Comparison of ENCODE assay signal across 8 mouse cellular contexts in the genomic region with DNA sequence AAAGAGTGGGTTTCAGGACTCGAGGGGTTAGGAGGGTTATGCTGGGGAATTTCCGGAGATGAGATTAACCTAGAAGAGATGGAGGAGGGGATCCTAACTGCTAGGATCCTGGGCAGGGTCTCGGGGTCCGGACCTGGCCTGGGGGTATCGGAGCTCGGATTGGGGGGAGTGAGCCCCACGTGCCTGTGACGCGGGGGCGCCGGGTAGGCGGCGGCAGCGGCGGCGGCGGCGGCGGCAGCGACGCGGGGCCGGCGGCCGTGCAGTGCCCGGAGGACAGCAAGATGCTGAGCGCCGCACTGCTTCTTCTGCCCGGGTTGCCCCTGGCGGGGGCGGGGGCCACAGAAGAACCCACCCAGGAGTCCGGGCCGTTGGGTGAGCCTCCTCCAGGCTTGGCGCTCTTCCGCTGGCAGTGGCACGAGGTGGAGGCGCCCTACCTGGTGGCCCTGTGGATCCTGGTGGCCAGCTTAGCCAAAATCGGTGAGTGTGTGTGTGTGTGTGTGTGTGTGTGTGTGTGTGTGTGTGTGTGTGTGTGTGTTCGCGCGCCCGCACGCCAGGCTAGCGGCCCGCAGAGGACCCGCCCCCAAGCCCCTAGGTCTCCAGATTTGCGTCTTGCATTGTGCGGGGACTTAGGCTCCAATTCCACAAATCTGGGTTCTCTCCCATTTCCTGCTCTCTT. TPM values are rescaled to one million over a fixed set of nuclear protein-coding genes. Genes with fewer than 3 reads are reported as not detected.
DNase-seq lines count a peak whose midpoint lies in the region; ATAC-seq lines count a peak whose summit lies in the region.

No protein-coding gene starts in this region.

- H3K4me3 ChIP-seq in liver, embryonic 11.5 days (ENCODE audit: low read depth, low read length) = peak overlapping the region; percentile 57

- H3K4me1 ChIP-seq in liver, embryonic 11.5 days (replicated peaks; ENCODE audit: control insufficient read depth, insufficient read depth, low read length) = peaks cover 26% of the 10 kb centered on the region

- H3K4me2 ChIP-seq in liver, embryonic 11.5 days = peak overlapping the region; percentile 83

- H3K27me3 ChIP-seq in liver, embryonic 11.5 days (replicated peaks; ENCODE audit: control insufficient read depth, insufficient read depth, low read length) = peaks cover 29% of the 10 kb centered on the region

- WGBS in liver, embryonic 11.5 days = 2% methylated on average over 45 of the region's 48 CpGs

- H3K36me3 ChIP-seq in liver, embryonic 11.5 days (ENCODE audit: control insufficient read depth, insufficient read depth, low read length) = no peaks in the 10 kb centered on the region

- ATAC-seq in liver, embryonic 11.5 days (replicated peaks; ENCODE audit: low FRiP score) = no peak
- ATAC-seq in erythroid progenitor cell, adult 5-6 weeks (replicated peaks; ENCODE audit: low FRiP score, poor library complexity, severe bottlenecking) = no peak

- no peaks in the 10 kb centered on the region for H3K9me3 ChIP-seq in liver, embryonic 11.5 days (ENCODE audit: control insufficient read depth, low read length)

- DNase-seq in heart, adult 11 months = peak; percentile 95
- no peak for DNase-seq in heart, adult 9 months (ENCODE audit: low spot score in 2 of 2)
- DNase-seq in B cell, adult 2 months = peak; percentile 42 to 55
- peak; percentile 61 for DNase-seq in cerebellum, adult 11 months
- DNase-seq in forelimb bud, embryonic 11.5 days (ENCODE audit: low read depth, low spot score) = peak; percentile 51
- no peak for DNase-seq in liver, embryonic 11.5 days (ENCODE audit: low spot score)
- DNase-seq in right cerebral cortex, postnatal 25 days = peak; percentile 61

- H3K27ac ChIP-seq in liver, embryonic 11.5 days (ENCODE audit: low read depth, low read length) = no peak overlapping the region

- H3K9ac ChIP-seq in liver, embryonic 11.5 days (ENCODE audit: low read depth, low read length) = peak overlapping the region; percentile 43

RNA-seq across cellular contexts. Expression of a gene that starts 0.6 kb away (rescaled TPM):
- 1.5 and 1.6 TPM in 2 replicates for polyA plus RNA-seq in liver, embryonic 11.5 days (2014; fragmentation: Nextera tagmentation; extraction: Ambion mirVana)
- total RNA-seq in erythroid progenitor cell, adult 5-6 weeks (2015; ENCODE audit: low replicate concordance) = 2.9 TPM in 1 of 2 replicates, not detected in the other
- not detected in 2 replicates for total RNA-seq in erythroid progenitor cell, adult 5-6 weeks (2017; ENCODE audit: low replicate concordance)

RNA-seq across cellular contexts. Expression of a gene that starts 1.5 kb away (rescaled TPM):
- 2.3 and 3.1 TPM in 2 replicates for polyA plus RNA-seq in liver, embryonic 11.5 days (2014; fragmentation: Nextera tagmentation; extraction: Ambion mirVana)
- 1.3 and 3.2 TPM in 2 replicates for total RNA-seq in erythroid progenitor cell, adult 5-6 weeks (2015; ENCODE audit: low replicate concordance)
- total RNA-seq in erythroid progenitor cell, adult 5-6 weeks (2017; ENCODE audit: low replicate concordance) = 0.08 and 0.90 TPM in 2 replicates

RNA-seq across cellular contexts. Expression of a gene that starts 23.1 kb away (rescaled TPM):
- 138 and 142 TPM in 2 replicates for polyA plus RNA-seq in liver, embryonic 11.5 days (2014; fragmentation: Nextera tagmentation; extraction: Ambion mirVana)
- total RNA-seq in erythroid progenitor cell, adult 5-6 weeks (2015; ENCODE audit: low replicate concordance) = 67.9 and 68.8 TPM in 2 replicates
- total RNA-seq in erythroid progenitor cell, adult 5-6 weeks (2017; ENCODE audit: low replicate concordance) = 18.1 and 30.2 TPM in 2 replicates

RNA-seq across cellular contexts. Expression of a gene that starts 23.2 kb away (rescaled TPM):
- polyA plus RNA-seq in liver, embryonic 11.5 days (2014; fragmentation: Nextera tagmentation; extraction: Ambion mirVana) = 5.7 and 6.2 TPM in 2 replicates
- total RNA-seq in erythroid progenitor cell, adult 5-6 weeks (2015; ENCODE audit: low replicate concordance) = 23.4 and 26.8 TPM in 2 replicates
- total RNA-seq in erythroid progenitor cell, adult 5-6 weeks (2017; ENCODE audit: low replicate concordance) = 24.8 and 31.7 TPM in 2 replicates

RNA-seq across cellular contexts. Expression of a gene that starts 23.8 kb away (rescaled TPM):
- polyA plus RNA-seq in liver, embryonic 11.5 days (2014; fragmentation: Nextera tagmentation; extraction: Ambion mirVana) = 0.30 TPM in 1 of 2 replicates, not detected in the other
- total RNA-seq in erythroid progenitor cell, adult 5-6 weeks (2015; ENCODE audit: low replicate concordance) = not detected in 2 replicates
- total RNA-seq in erythroid progenitor cell, adult 5-6 weeks (2017; ENCODE audit: low replicate concordance) = not detected in 2 replicates

Comparison
In these comparisons a context has a peak if more than half of its experiments do, and no peak if none do; other contexts are left out.
1. DNase-seq: peak in heart, adult 11 months (single experiment), B cell, adult 2 months (2 of 2), cerebellum, adult 11 months (single experiment), forelimb bud, embryonic 11.5 days (single experiment) and right cerebral cortex, postnatal 25 days (single experiment); none in heart, adult 9 months (0 of 2) and liver, embryonic 11.5 days (single experiment).